Mouse (Mus musculus) G1E-ER4 (cell line): ENCODE data around the gene Mpig6b. TPM values are rescaled to one million over a fixed set of nuclear protein-coding genes. Genes with fewer than 3 reads are reported as not detected.

Experiments used
- GATA1 ChIP-seq: IDR thresholded peaks from one replicate; pipeline ENCODE4 v1.8.0; 2012; ENCODE audit warnings: low read length, inconsistent platforms
- polyA plus RNA-seq: library from polyadenylated mRNA; stranded (reverse); fragments of >175 nt; gene quantifications from 2 replicates; pipeline ENCODE4 v1.2.3, GENCODE M21; 2012

The Mpig6b gene
- polyA plus RNA-seq, 1 experiment, result not detected

DNA sequence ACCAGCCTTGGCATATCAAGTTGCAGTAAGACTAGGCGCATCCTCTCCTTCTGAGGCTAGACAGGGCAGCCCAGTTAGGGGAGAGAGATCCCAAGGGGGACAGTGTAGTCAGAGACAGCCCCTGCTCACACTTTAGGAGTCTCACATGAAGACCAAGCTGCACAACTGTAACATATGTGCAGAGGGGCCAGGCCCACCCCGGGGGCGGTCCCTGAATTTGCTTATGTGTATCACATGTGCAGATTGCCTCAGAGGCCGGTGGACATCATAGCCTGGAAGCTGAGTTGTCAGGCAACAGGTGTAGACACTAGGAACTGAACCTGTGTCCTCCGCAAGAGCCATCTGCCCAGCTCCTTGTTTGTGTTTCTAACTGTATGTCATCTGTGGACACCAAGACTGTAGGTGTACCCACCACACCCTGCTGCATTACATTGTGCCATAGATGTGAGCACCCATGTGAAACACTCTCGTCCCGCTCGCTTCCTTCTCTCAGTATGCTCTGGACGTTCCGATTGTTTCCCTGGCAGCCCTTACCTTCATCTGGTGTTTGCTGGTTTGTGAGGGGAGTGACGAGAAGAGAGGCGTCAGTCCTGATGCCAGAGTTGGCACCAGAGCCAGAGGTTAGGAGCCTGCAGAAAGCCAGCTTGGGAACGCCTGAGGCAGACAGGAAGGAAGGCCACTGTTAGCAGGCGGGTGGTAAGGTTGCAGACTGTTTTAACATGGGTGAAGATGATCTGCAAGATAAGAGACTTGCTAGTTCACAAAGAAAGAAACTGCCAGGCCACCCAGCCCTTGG is 26.6 kb upstream of the Mpig6b start:
- TF ChIP-seq GATA1, result no peak

DNA sequence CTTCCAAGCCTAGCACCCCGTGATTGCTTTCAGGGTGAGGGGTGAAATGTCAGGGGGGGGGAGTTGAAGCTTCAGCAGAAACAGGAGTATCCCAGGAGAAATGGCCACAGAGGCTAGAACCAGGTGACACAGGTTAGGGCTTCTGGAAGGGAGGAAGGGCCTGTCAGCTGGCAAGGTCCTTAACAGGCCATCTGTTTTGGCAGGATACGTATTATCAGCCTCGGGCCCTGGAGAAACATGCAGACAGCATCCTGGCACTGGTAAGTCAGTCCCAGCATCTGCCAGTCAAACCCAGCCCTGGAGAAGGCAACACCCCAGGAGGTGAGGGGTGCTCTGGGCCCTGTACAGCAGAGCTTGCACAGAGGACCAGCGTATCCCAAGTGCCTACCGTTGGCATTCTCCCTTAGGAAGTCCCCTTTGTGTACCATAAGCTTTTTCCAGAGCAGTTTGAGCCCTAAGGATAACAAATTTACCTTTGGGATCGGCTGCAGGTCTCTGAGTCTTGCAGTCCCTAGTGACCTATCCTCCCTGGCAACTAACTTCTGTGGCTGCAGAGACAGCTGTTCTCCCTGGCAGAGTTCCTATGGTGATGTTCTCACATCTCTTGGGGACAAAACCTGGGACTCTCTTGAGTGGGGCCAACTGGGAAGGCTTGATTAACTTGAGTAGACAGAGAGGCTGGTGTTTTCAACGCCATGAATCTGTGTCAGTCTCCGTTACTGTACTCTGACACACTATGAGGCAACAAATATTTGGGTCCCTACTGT is 24.4 kb upstream of the Mpig6b start:
- TF ChIP-seq GATA1, result no peak

DNA sequence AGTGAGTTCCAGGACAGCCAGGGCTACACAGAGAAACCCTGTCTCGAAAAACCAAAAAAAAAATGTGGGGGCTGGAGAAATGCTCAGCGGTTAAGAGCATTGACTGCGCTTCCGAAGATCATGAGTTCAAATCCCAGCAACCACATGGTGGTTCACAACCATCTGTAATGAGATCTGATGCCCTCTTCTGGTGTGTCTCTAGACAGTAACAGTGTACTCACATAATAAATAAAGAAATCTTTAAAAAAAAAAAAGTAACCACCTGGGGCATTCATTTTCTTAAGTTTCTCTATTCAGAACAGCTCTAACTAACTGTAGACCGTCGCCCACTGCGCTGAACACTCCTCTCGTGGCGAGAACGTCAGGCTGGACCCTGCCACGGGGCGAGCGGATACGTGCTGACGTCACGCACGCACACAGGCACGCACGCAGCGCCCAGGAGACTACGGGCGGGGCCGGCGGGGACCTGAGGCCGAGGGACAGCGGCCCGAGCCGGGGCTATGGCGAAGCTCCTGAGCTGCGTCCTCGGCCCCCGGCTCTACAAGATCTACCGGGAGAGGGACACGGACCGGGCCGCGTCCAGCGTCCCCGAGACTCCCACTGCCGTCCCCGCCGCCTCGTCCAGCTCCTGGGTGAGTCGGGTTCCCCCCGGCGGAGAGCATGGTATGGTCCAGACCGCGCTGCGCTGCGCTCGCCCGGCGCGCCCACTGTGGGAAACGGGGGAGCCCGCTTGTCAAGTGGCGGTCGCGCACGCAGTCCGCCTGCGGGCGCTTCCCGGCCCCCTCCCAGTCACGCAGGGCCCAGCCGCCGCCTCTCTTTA is 23.1 kb upstream of the Mpig6b start, which contains the start of gene Abhd16a:
Gene Abhd16a, plus strand, starts transcription at position 439 of the 820 bp plus-strand sequence.
- TF ChIP-seq GATA1, result no peak

DNA sequence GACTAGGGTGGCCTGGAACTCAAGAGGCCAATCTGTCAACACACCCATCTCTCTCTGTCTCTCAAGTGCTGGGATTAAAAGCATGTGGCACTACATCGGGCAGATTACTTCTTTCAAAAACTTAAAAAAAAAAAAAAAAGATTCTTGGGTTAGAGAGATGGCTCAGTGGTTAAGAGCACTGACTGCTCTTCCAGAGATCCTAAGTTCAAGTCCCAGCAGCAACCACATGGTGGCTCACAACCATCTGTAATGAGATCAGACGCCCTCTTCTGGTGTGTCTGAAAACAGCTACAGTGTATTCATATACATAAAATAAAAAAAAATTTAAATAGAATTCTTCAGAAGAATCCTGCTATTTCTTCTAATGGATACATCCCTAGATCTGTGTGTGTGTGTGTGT is 22.2 kb upstream of the Mpig6b start:
- TF ChIP-seq GATA1, result no peak

DNA sequence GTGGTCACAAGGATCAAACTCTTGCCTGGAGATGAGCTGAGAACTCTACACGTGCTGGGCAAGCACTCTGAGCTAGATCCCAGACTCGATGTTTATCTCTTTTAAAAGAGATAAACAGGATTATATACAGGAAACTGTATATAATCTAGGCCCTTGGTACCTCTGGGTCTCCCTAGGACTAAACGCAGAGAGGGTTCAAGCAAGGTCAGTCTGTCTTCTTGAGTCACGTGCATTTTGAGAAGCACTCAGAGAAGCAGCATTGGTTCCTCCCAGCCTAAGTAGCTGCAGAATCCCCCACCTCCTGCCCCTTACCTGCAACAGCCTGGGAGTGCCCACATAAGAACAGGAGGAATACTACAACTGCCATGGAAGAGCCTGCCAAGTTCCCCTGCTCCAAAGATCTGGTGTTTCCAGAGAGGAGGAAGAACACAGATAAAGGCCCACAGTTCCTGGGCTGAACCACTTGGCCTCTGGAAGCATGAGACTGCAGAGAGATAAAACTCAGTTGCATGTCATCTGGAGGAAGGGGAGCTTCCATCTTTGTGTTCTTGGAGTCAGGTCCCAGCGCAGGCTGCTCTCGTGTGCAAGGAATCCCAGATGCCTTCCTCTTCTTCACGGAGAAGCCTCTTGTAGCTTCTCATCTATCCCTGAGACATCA is 19.4 kb upstream of the Mpig6b start, which contains the start of gene Ly6g6f:
Gene Ly6g6f, minus strand, starts transcription at position 403 of the 658 bp plus-strand sequence.
- TF ChIP-seq GATA1, result no peak

DNA sequence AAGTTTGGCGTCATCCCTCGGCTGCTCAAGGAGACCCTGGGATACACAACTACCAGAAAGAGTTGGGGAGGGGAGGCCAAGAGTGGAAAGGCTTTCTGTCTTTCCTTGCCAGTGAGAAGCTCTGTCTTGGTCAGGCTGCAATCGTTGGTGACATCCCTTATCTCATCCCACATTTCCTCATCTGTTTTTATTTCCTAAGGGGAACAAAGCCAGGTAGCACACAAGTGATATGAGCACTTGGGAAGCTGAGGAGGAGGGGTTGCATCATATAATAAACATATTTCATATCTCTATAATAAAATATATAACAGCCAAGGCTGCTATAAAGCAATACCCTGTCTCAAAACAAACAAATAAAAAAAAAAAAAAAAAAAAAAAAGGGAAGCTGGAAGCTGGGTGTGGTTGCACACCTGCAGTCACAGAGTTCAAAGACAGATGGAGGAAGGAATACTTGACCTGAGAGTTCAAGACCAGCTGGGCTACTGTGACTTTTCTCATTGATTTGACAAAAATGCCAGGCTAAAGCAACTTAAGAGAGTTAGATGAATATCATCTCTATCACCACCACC is 18.0 kb upstream of the Mpig6b start:
- no peak for TF ChIP-seq GATA1

DNA sequence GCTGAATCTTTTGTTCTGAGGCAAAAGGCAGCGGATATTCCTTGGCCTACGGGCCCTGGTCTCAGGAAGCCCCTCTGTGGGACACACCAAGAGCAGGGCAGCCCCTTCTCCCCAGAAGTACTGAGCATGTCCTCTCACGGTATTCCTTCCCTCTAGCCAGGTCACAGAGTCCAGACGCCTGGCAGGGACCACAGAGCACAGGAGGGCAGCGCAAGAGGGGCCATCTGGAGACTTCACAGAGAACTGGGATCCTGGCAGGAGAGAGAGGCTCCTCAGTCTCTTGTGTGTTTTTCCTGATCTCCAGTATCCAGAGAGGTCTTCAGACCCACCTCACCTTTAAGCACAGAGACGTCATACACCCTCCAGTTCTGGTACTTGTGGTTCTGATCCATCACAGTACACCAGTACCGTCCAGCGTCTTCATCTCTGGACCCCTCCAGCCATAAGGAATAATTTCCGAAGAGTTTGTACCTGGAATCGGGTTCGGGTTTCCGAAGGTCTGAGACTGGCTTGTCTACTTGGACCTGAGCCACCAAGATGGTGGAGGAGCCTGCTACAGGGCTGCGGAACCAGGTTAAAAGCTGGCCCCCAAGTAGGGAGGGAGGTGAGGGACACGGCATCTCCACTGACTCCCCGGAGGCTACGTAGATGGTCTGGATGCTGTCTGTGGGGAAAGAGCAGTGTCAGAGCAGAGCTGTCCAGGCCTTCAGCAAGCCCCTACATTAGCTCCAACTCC is 17.0 kb upstream of the Mpig6b start:
- no peak for TF ChIP-seq GATA1

DNA sequence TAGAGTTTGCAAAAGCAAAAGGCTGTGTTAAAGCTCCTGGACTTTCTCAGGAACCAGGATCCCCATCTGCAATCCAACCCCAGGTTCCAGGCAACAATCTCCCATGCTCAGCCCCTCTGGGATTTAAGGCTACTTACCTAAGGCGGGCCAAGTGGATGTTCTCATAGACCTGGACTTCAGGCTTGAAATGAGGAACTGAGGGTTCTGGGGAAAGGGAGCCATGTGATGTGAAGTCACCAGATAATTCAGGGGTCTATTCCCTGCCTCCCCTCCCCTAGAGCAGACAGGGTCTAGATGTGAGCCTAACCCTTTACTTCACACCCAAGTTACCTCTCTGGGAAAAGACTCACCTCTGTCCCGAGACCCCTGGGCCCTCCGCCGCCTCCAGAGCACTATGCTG is 14.7 kb upstream of the Mpig6b start:
- TF ChIP-seq GATA1, result no peak

DNA sequence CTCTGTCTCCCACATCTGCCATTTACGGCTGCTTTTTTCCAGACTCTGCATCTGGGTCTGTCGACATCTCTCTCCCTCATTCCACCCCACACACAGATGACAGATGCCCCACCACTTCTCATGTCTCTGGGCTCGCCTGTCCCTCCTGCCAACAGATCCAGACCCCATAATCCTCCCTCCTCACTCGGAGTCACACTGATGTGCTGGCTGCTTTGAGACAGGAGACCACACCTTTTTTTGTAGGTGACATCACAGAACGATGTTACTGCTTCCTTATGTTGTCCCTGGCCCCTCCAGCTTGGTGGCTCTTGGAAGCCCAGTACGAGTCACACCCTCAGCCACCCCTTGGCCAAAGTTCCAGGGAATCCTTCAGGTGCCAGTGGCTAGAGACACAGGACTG is 14.3 kb upstream of the Mpig6b start:
- no peak for TF ChIP-seq GATA1

DNA sequence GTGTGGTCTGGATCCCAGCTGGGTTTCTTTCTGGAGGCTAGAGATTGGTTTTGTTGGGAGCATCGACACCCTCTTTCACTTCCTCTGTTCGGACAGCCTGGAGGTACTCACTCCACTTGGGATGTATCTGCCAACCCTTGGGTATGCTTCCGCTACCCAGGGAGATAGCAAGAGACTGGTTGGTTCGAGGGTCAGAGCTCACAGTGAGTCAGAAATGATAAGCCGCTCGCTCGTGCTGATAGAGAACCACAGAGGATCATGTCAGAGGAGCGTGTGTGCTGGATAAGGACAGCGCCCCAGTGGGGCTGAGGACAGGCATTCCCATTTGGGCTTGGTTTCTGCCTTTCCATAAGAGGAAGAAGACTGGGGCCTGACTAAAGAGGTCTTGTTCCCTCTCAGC is 13.8 kb upstream of the Mpig6b start:
- peak; percentile 99 for TF ChIP-seq GATA1

DNA sequence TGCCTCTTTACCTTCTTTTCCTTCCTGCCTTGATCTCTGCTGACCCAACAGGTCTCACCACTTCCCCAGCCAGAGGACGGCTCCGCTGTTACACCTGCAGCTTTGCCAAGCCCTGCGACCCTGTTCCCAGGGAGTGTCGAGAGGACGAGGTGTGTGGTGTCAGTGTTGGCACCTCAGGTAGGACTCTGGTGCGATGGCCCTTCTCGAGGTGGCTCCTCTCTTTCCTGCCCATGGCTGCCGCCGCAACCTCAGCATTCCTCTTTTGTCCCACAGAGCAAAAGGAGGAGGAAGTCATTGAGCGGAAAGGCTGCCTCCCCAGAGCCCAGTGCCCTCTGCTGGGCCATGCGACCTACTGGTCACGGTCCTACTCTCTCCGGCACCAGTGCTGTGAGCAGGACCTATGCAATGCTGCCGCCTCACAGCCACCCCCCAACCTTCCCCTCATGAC is 11.8 kb upstream of the Mpig6b start, which contains the start of gene Ly6g6d:
Gene Ly6g6d, minus strand, starts transcription at position 280 of the 448 bp plus-strand sequence.
- TF ChIP-seq GATA1, result no peak

DNA sequence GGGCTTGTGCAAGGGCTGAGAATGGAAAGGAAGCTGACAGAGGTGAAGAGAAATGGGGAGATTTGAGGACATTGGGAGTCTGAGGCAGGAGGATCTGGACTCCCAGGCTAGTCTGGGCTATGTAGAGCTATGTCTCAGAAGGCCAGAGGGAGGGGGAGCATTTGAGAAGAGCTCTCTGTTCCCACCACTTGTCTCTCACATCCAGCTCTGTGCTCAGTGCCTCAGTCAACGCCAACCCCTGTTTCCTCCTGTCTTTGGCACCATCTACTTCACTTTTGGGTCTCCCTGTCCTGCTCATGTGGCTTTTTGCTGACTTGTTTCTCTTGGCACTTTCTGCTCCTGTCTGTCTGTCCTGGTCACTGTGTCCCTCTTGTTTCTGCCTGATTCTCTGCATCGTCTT is 11.3 kb upstream of the Mpig6b start:
- TF ChIP-seq GATA1, result no peak

DNA sequence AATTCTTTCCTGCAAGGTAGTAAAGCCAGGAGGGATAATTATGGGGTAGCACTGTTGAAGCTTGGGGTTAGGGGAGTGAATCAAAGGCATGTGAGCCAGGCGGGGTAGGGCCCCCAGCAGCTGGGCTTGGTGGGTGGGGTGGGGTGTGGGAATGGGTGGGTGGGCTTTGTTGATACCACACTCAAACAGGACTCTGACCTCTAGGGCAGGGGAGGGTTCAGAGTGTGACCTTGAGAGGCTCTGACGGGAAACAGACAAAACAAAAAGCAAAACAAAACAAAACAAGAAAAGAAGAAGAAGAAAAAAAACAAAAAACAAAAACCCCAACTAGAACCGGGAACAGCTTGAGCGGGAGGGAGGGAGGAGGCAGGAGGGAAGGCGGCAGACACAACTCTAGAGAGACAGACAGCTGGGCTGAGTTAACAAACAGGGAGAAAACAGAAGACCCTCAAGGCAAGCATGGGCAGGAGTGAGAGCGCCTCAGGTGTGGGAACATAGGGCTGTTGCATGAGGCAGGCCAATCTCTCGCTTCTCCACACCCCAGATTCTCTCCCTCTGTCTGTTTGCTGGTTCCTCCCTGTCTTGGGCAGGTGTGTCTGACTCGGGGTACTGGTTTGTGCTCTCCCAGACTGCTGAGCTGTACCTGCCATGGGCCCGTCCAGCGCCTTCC is 10.7 kb upstream of the Mpig6b start, which contains the start of gene Ly6g6e:
Gene Ly6g6e, plus strand, starts transcription at position 396 of the 670 bp plus-strand sequence.
- no peak for TF ChIP-seq GATA1
